Mouse (Mus musculus) myocyte (in vitro differentiated cells): ENCODE measurements around the gene Itm2b. TPM values are rescaled to one million over a fixed set of nuclear protein-coding genes. Genes with fewer than 3 reads are reported as not detected.

ENCODE experiments used
- H3K27me3 ChIP-seq: one replicate; pipeline ENCODE4 v1.6.1; 2011; ENCODE audit not compliant: control insufficient read depth, insufficient read depth, insufficient read length
- H3K36me3 ChIP-seq: one replicate; pipeline ENCODE4 v1.6.1; 2011; ENCODE audit not compliant: control insufficient read depth, insufficient read depth
- H3K4me2 ChIP-seq: one replicate; pipeline ENCODE4 v1.6.1; 2011; ENCODE audit warnings: low read depth, control low read depth
- H3K4me3 ChIP-seq: one replicate; pipeline ENCODE4 v1.5.1; 2011; ENCODE audit warnings: mild to moderate bottlenecking, control low read depth, moderate library complexity
- H3K79me2 ChIP-seq: one replicate; pipeline ENCODE4 v1.6.1; 2011; ENCODE audit not compliant: control insufficient read depth, insufficient read depth
- H3ac ChIP-seq: one replicate; pipeline ENCODE4 v1.6.1; 2011; ENCODE audit not compliant: control insufficient read depth, insufficient read length
- CEBPB ChIP-seq: IDR thresholded peaks from 2 replicates; pipeline ENCODE4 v1.6.1; 2011; ENCODE audit warnings: mild to moderate bottlenecking, moderate library complexity; ENCODE audit not compliant: poor library complexity, insufficient read depth, severe bottlenecking
- E2F4 ChIP-seq: IDR thresholded peaks from one replicate; pipeline ENCODE4 v1.6.1; 2011; ENCODE audit warnings: mild to moderate bottlenecking, control low read depth, moderate library complexity; ENCODE audit not compliant: insufficient read depth
- MAX ChIP-seq: IDR thresholded peaks from one replicate; pipeline ENCODE4 v1.6.1; 2011; ENCODE audit warnings: low read depth, mild to moderate bottlenecking, control low read depth
- MYOD1 ChIP-seq, 3 experiments: IDR thresholded peaks; one replicate each; pipeline ENCODE4 v1.6.1; 2011; ENCODE audit warnings: control low read depth in 2 of 3, low read depth in 2 of 3, mild to moderate bottlenecking in 2 of 3, moderate library complexity in 1 of 3; ENCODE audit not compliant: insufficient read length in 2 of 3, control insufficient read depth in 1 of 3
- MYOG ChIP-seq, 3 experiments: IDR thresholded peaks; one replicate each; pipeline ENCODE4 v1.6.1; 2011; ENCODE audit warnings: control low read depth in 2 of 3, low read depth in 2 of 3, mild to moderate bottlenecking in 2 of 3; ENCODE audit not compliant: insufficient read length in 2 of 3, control insufficient read depth in 1 of 3, insufficient read depth in 1 of 3
- POLR2A ChIP-seq: IDR thresholded peaks from one replicate; pipeline ENCODE4 v1.6.1; 2011; ENCODE audit warnings: low read depth, mild to moderate bottlenecking, control low read depth, moderate library complexity; ENCODE audit not compliant: insufficient read length
- POLR2AphosphoS2 ChIP-seq: IDR thresholded peaks from one replicate; pipeline ENCODE4 v1.6.1; 2011; ENCODE audit warnings: low read depth, control low read depth; ENCODE audit not compliant: insufficient read length
- REST ChIP-seq: IDR thresholded peaks from one replicate; pipeline ENCODE4 v1.6.1; 2011; ENCODE audit warnings: mild to moderate bottlenecking, control low read depth, moderate library complexity; ENCODE audit not compliant: insufficient read depth, insufficient read length
- SRF ChIP-seq: IDR thresholded peaks from one replicate; pipeline ENCODE4 v1.6.1; 2011; ENCODE audit warnings: low read depth; ENCODE audit not compliant: control insufficient read depth, insufficient read length
- TCF12 ChIP-seq: IDR thresholded peaks from one replicate; pipeline ENCODE4 v1.6.1; 2011; ENCODE audit warnings: mild to moderate bottlenecking, control low read depth; ENCODE audit not compliant: poor library complexity, insufficient read depth, severe bottlenecking
- TCF3 ChIP-seq: IDR thresholded peaks from one replicate; pipeline ENCODE4 v1.6.1; 2011; ENCODE audit warnings: low read depth, control low read depth; ENCODE audit not compliant: insufficient read length
- USF1 ChIP-seq: IDR thresholded peaks from one replicate; pipeline ENCODE4 v1.6.1; 2011; ENCODE audit warnings: low read depth, mild to moderate bottlenecking, control low read depth, moderate library complexity
- polyA plus RNA-seq: library from polyadenylated mRNA; unstranded; fragments of >200 nt; fragmentation: generic; extraction: Trizol; gene quantifications from one replicate; pipeline ENCODE4 v1.2.1, GENCODE M21; 2012; ENCODE audit warnings: missing spikeins

The Itm2b gene
- polyA plus RNA-seq, 1 experiment, result 530 TPM

DNA sequence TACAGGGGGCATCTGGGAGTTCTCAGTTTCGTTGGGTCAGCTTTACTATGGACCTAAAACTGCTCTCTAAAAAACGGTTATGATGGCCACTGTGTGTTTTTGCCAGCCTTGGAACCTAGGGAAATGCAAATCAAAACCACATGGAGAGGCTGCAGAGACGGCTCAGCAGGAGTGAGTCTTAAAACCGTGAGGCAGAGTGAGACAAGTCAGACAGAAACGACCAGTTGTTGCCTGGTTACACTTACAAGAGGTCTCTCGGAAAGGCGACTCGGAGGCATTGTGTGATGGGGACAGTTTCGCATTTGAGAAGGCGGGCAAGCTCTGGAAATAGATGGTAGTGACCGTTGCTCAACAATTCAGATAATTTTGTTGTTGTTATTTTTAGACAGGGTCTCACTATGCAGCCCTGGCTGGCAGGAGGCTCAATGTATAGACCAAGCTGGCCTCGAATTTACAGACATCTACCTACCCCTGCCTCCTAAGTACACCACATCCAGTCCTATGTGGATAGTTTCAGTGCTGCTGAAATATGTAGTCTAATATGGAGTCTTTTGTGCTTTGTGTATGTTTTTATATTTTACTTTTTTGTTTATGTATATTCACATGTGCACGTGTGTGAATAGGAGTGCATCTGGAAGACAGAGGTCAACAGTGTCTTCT lies 30.4 kb upstream of the Itm2b start:
- TF ChIP-seq TCF3, result no peak
- TF ChIP-seq REST, result no peak
- TF ChIP-seq MAX, result no peak
- no peak for TF ChIP-seq E2F4
- TF ChIP-seq USF1, result no peak
- TF ChIP-seq POLR2A, result no peak
- no peak for TF ChIP-seq TCF12
- TF ChIP-seq CEBPB, result no peak
- no peak for TF ChIP-seq POLR2AphosphoS2
- no peak for TF ChIP-seq SRF
- no peak for TF ChIP-seq MYOG (IDR thresholded peaks at IDR 0.05; ENCODE audit: control insufficient read depth in 1 of 3, insufficient read depth in 1 of 3, insufficient read length in 2 of 3, low read depth in 2 of 3)
- no peak for TF ChIP-seq MYOD1 (IDR thresholded peaks at IDR 0.05; ENCODE audit: control insufficient read depth in 1 of 3, insufficient read length in 2 of 3, low read depth in 2 of 3)
- H3K4me2 ChIP-seq, result no peak overlapping the region
- H3K27me3 ChIP-seq, result no peaks in the 10 kb centered on the region
- H3K36me3 ChIP-seq, result no peaks in the 10 kb centered on the region
- no peak overlapping the region for H3K4me3 ChIP-seq
- no peak overlapping the region for H3ac ChIP-seq
- no peaks in the 10 kb centered on the region for H3K79me2 ChIP-seq

DNA sequence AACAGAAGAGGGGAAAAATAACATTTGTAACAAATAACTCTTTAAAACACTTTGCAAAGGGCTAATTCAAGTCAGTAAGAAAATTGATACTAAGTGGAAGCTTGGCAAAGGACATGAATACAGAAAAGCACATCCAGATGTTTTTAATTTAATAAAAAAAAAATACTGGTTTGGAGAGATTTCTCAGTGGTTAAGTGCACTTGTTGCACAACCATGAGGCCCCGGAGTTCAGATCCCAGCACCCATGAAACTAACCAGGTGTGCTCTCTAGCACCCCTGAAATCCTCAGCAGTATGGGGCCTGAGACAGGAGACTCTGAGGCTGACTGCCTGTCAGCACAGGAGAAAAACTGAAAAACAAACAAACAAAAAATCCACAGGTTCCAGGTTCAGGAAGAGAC lies 26.6 kb upstream of the Itm2b start:
- no peaks in the 10 kb centered on the region for H3K36me3 ChIP-seq
- peak; percentile 58 for TF ChIP-seq CEBPB
- TF ChIP-seq E2F4, result no peak
- H3ac ChIP-seq, result no peak overlapping the region
- H3K27me3 ChIP-seq, result no peaks in the 10 kb centered on the region
- no peak overlapping the region for H3K4me2 ChIP-seq
- no peak overlapping the region for H3K4me3 ChIP-seq
- no peaks in the 10 kb centered on the region for H3K79me2 ChIP-seq

DNA sequence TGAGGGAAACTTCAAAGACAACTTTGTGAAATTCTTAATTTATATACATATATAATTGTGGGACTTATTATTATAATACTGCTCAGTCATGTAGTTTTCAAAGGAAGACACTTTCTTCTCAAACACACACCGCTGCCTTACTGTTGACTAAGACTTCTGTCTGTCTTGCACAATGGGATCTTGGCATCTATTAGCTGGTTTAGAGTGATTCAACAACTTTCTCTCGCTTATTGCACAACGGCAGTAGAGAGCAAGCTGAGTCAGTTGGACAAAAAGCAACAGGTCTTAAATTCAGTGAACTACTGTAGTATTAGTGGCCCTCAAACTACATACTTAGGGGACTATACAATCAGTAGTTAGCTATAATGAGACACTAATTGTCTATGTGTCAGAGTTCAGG lies 25.0 kb upstream of the Itm2b start:
- no peak overlapping the region for H3ac ChIP-seq
- no peak overlapping the region for H3K4me2 ChIP-seq
- H3K27me3 ChIP-seq, result no peaks in the 10 kb centered on the region
- H3K79me2 ChIP-seq, result no peaks in the 10 kb centered on the region
- TF ChIP-seq CEBPB, result peak; percentile 95
- no peak for TF ChIP-seq MYOD1 (IDR thresholded peaks at IDR 0.05; ENCODE audit: control insufficient read depth in 1 of 3, insufficient read length in 2 of 3, low read depth in 2 of 3)
- no peaks in the 10 kb centered on the region for H3K36me3 ChIP-seq
- H3K4me3 ChIP-seq, result no peak overlapping the region

DNA sequence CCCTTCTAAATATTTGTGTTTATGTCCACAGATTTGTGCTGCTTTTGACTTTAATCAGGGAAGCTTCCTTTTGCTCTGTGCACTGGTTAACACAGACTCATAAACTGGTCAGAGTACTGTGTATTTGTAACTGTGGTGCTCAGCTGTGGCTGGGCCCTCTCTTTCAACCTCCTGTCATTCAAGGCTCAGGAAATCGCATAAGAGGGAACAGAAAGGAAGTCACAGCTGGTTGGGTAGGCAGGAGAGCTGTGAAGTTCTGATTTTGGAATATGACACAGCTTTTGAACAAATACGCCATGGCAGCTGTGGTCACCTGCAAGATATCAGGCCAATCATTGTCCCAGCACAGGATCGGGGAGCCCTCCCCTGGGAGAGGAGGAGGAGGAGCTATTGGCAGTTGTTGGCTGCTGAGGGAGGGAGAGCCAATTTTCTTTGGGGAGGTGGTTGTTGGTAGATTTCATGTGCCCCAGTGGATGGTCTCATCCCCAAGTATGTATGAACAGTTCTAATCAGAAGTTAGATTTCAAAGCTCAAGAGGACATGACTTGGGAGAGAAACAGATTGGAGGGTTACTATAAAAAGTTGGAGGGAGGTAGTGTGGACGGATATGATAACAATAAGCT lies 23.2 kb upstream of the Itm2b start:
- H3K4me2 ChIP-seq, result no peak overlapping the region
- no peak for TF ChIP-seq TCF12
- no peak for TF ChIP-seq USF1
- no peaks in the 10 kb centered on the region for H3K27me3 ChIP-seq
- no peak overlapping the region for H3ac ChIP-seq
- H3K79me2 ChIP-seq, result no peaks in the 10 kb centered on the region
- H3K4me3 ChIP-seq, result no peak overlapping the region
- H3K36me3 ChIP-seq, result no peaks in the 10 kb centered on the region

DNA sequence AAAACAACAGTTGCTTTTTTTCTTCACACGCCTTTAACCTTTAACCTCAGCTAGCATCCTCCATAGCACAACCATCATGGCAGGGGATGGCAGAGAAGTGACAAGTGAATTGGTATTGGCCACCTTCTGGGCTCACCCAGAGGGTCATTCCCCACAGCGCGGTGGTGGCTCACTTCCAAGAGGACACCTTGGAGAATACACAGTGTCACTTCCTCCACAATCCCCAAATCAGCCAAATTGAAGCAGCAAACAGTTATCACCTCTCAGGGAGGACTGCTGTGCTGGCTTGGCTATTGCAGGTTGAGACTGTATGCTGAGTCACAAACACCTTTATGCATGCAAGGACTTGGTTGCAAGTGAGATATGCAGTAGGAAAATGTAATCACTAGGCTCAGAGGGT lies 18.9 kb upstream of the Itm2b start:
- Histone ChIP-seq H3K36me3 (no peaks in the 10 kb centered on the region), H3K4me3 (no peak overlapping the region), H3K79me2 (no peaks in the 10 kb centered on the region), H3K4me2 (no peak overlapping the region), H3ac (no peak overlapping the region), H3K27me3 (no peaks in the 10 kb centered on the region)
- TF ChIP-seq POLR2A (no peak), REST (no peak), MYOG (IDR thresholded peaks at IDR 0.05; ENCODE audit: control insufficient read depth in 1 of 3, insufficient read depth in 1 of 3, insufficient read length in 2 of 3, low read depth in 2 of 3) (no peak), MAX (no peak), E2F4 (no peak), SRF (no peak), TCF3 (no peak), POLR2AphosphoS2 (no peak), CEBPB (no peak), MYOD1 (IDR thresholded peaks at IDR 0.05; ENCODE audit: control insufficient read depth in 1 of 3, insufficient read length in 2 of 3, low read depth in 2 of 3) (no peak), USF1 (no peak), TCF12 (no peak)
